Mouse (Mus musculus): ENCODE results near the gene Myo16.

GRCm38 (mm10) chr8:10168326-10168725, 14.6 kb downstream of the Myo16 start:
- no peak for TF ChIP-seq CTCF (conservative IDR thresholded peaks at IDR 0.05; ENCODE audit: insufficient read depth, insufficient read length, low read depth, low read length)
- TF ChIP-seq POLR2A (IDR thresholded peaks at IDR 0.05; ENCODE audit: low read depth, low read length), result no peak

Data from kidney, adult 2 months (tissue).